Mouse (Mus musculus): Measurements from ENCODE around the gene Cab39l. TPM values are rescaled to one million over a fixed set of nuclear protein-coding genes. Genes with fewer than 3 reads are reported as not detected.
A peak's percentile ranks its signal among the peaks of the same experiment; 100 is the strongest.

Cab39l gene
- total and polyA plus RNA-seq, 3 experiments: 19.9 to 49.2 (median 33.1) TPM

GRCm38 (mm10) chr14:59597398-59598259, 156.9 kb downstream of the Cab39l start, which contains the start of gene Cdadc1:
Cdadc1 (minus strand) TSS chr14:59597959.
- Histone ChIP-seq H3K27ac (ENCODE audit: insufficient read depth, low read depth) (peak within 1 kb of the TSS; percentile 71), H3K27me3 (replicated peaks) (no peaks in the 10 kb centered on the region), H3K4me2 (ENCODE audit: insufficient read depth, low read depth, poor library complexity, severe bottlenecking) (peak within 1 kb of the TSS; percentile 97), H3K9ac (ENCODE audit: insufficient read depth, low read depth) (peak within 1 kb of the TSS; percentile 69), H3K9me3 (replicated peaks; ENCODE audit: low read length) (no peaks in the 10 kb centered on the region), H3K36me3 (replicated peaks in 1 of 2; ENCODE audit: control insufficient read depth in 1 of 2, insufficient read depth in 1 of 2, low read length in 1 of 2) (peaks cover 6 to 15% of the 10 kb centered on the region in 2 experiments), H3K79me2 (replicated peaks; ENCODE audit: control insufficient read depth, extremely low read depth, insufficient read depth, poor library complexity, severe bottlenecking) (peaks cover 28% of the 10 kb centered on the region), H3K4me3 (replicated peaks in 1 of 3; ENCODE audit: low read depth in 2 of 3, low read length in 2 of 3, poor library complexity in 1 of 3) (peak within 1 kb of the TSS; percentile 86 to 99 (median 91)), H3K4me1 (ENCODE audit: control insufficient read depth in 1 of 2, insufficient read depth in 2 of 2) (peaks cover 3 to 40% of the 10 kb centered on the region in 2 experiments; a peak in 3 of 4 replicates)
- peak; percentile 90 for DNase-seq (ENCODE audit: extremely low read depth)
- TF ChIP-seq ZKSCAN1 (IDR thresholded peaks at IDR 0.05; ENCODE audit: borderline replicate concordance, low read depth, low read length) (no peak), SMC3 (IDR thresholded peaks at IDR 0.05; ENCODE audit: low read depth, low read length) (no peak), USF1 (IDR thresholded peaks at IDR 0.05; ENCODE audit: low read depth, low read length) (no peak), POLR2AphosphoS2 (IDR thresholded peaks at IDR 0.05; ENCODE audit: low read depth, low read length) (peak; percentile 74; the same call in 1 of the 2 replicates), JUN (IDR thresholded peaks at IDR 0.05; ENCODE audit: insufficient read depth, low read depth, low read length) (no peak), RCOR1 (conservative IDR thresholded peaks at IDR 0.05; ENCODE audit: low read depth, low read length) (peak; percentile 60; the same call in 1 of the 2 replicates), ZMIZ1 (IDR thresholded peaks at IDR 0.05; ENCODE audit: low read depth, low read length) (no peak), JUND (conservative IDR thresholded peaks at IDR 0.05; ENCODE audit: low read depth, low read length) (no peak; the same call in 1 of the 2 replicates), ZNF384 (IDR thresholded peaks at IDR 0.05; ENCODE audit: low read depth, low read length) (no peak; the same call in 1 of the 2 replicates), IRF4 (IDR thresholded peaks at IDR 0.05; ENCODE audit: low read depth, low read length) (no peak; the same call in 1 of the 2 replicates), CHD1 (IDR thresholded peaks at IDR 0.05; ENCODE audit: low read depth, low read length) (no peak), CHD2 (IDR thresholded peaks at IDR 0.05; ENCODE audit: low read length) (peak; percentile 51; the same call in 1 of the 2 replicates), USF2 (conservative IDR thresholded peaks at IDR 0.05; ENCODE audit: low read depth, low read length) (no peak), POLR2A (IDR thresholded peaks at IDR 0.05; ENCODE audit: low read depth, low read length) (peak; percentile 72), NELFE (IDR thresholded peaks at IDR 0.05; ENCODE audit: low read depth, low read length) (peak; percentile 81), CTCF (conservative IDR thresholded peaks at IDR 0.05 in 1 of 2, IDR thresholded peaks at IDR 0.05 in 1 of 2; ENCODE audit: low read depth in 2 of 2, low read length in 2 of 2) (no peak), MYC (IDR thresholded peaks at IDR 0.05; ENCODE audit: low read depth, low read length) (peak; percentile 28; the same call in 1 of the 2 replicates), ETS1 (conservative IDR thresholded peaks at IDR 0.05; ENCODE audit: low read depth, low read length) (no peak), BHLHE40 (IDR thresholded peaks at IDR 0.05; ENCODE audit: low read depth, low read length) (no peak), EP300 (IDR thresholded peaks at IDR 0.05; ENCODE audit: low read length) (no peak), HCFC1 (IDR thresholded peaks at IDR 0.05; ENCODE audit: low read depth, low read length) (peak; percentile 93), MEF2A (IDR thresholded peaks at IDR 0.05; ENCODE audit: borderline replicate concordance, low read depth, low read length) (peak; percentile 46; the same call in 1 of the 2 replicates), UBTF (IDR thresholded peaks at IDR 0.05; ENCODE audit: low read depth, low read length) (no peak), PAX5 (IDR thresholded peaks at IDR 0.05; ENCODE audit: low read length) (no peak), KAT2A (IDR thresholded peaks at IDR 0.05; ENCODE audit: insufficient replicate concordance, low read length) (peak; percentile 80; the same call in 1 of the 2 replicates), MAZ (IDR thresholded peaks at IDR 0.05; ENCODE audit: low read depth, low read length) (peak; percentile 99), E2F4 (IDR thresholded peaks at IDR 0.05; ENCODE audit: insufficient replicate concordance, low read depth, low read length) (no peak), ELF1 (IDR thresholded peaks at IDR 0.05; ENCODE audit: low read depth, low read length) (peak; percentile 93), NRF1 (IDR thresholded peaks at IDR 0.05; ENCODE audit: low read depth, low read length) (peak; percentile 59), ZC3H11A (IDR thresholded peaks at IDR 0.05; ENCODE audit: low read depth, low read length) (no peak), TBP (conservative IDR thresholded peaks at IDR 0.05; ENCODE audit: low read depth, low read length) (no peak; the same call in 1 of the 2 replicates), RAD21 (IDR thresholded peaks at IDR 0.05; ENCODE audit: low read depth, low read length) (no peak), MAX (IDR thresholded peaks at IDR 0.05; ENCODE audit: low read length) (peak; percentile 55; the same call in 1 of the 2 replicates), SIN3A (IDR thresholded peaks at IDR 0.05; ENCODE audit: low read length) (peak; percentile 99), TCF12 (IDR thresholded peaks at IDR 0.05; ENCODE audit: low read depth, low read length) (peak; percentile 79; the same call in 1 of the 2 replicates), GABPA (IDR thresholded peaks at IDR 0.05; ENCODE audit: insufficient replicate concordance, low read depth, low read length) (peak; percentile 70), MAFK (IDR thresholded peaks at IDR 0.05; ENCODE audit: insufficient replicate concordance, low read length) (no peak), MXI1 (IDR thresholded peaks at IDR 0.05; ENCODE audit: low read depth, low read length) (peak; percentile 92)
- dilution Hi-C loops (cut with MboI; ENCODE audit: extremely low pct_ligation_motif_present, extremely low pct_unique_long_range_greater_than_20kb, low sequenced_read_pairs): no loop called here
- in situ Hi-C loops (cut with MboI; ENCODE audit: low pct_ligation_motif_present, low pct_unique_long_range_greater_than_20kb, low sequenced_read_pairs): no loop called here
